Mouse (Mus musculus) C2C12 (cell line): Measurements from ENCODE around the gene Zc3h18.
A peak's percentile ranks its signal among the peaks of the same experiment; 100 is the strongest.

ENCODE experiments used
- CEBPB ChIP-seq: IDR thresholded peaks from one replicate; pipeline ENCODE4 v1.6.1; 2011; ENCODE audit warnings: low read depth, mild to moderate bottlenecking, control low read depth, moderate library complexity
- CTCF ChIP-seq: IDR thresholded peaks from one replicate; pipeline ENCODE4 v1.5.1; 2011; ENCODE audit not compliant: control insufficient read depth, insufficient read depth, insufficient read length
- MAX ChIP-seq: IDR thresholded peaks from one replicate; pipeline ENCODE4 v1.6.1; 2011; ENCODE audit warnings: mild to moderate bottlenecking, control low read depth
- MYOD1 ChIP-seq: IDR thresholded peaks from one replicate; pipeline ENCODE4 v1.6.1; 2011; ENCODE audit warnings: low read depth; ENCODE audit not compliant: control insufficient read depth, insufficient read length
- USF1 ChIP-seq: IDR thresholded peaks from one replicate; pipeline ENCODE4 v1.6.1; 2011; ENCODE audit warnings: low read depth, mild to moderate bottlenecking, control low read depth, moderate library complexity

- peak; percentile 71 for TF ChIP-seq CTCF
- no peak for TF ChIP-seq USF1
- TF ChIP-seq CEBPB: no peak
- TF ChIP-seq MAX: no peak
- TF ChIP-seq MYOD1: peak; percentile 3
These were observed 6.7 kb upstream of the Zc3h18 start for GRCm38 (mm10) chr8:122369665-122370064.
